Mouse (Mus musculus) CH12.LX (cell line): Measurements from ENCODE around the gene Fgd4. TPM values are rescaled to one million over a fixed set of nuclear protein-coding genes. Genes with fewer than 3 reads are reported as not detected.
"Not testable (repeated sequence)": the region's sequence is repeated elsewhere in the genome, so short reads cannot be mapped to it uniquely, and the experiment has no call there.

Experiments used
- DNase-seq: peaks from one replicate; pipeline ENCODE4 v3.0.0-alpha.2; 2013; ENCODE audit errors: extremely low read depth
- H3K27ac ChIP-seq: 2 replicates; pipeline ENCODE4 v1.5.1; 2012; ENCODE audit warnings: low read depth, mild to moderate bottlenecking, control low read depth, moderate library complexity; ENCODE audit not compliant: insufficient read depth
- H3K27me3 ChIP-seq: replicated peaks from 2 replicates; pipeline ENCODE3; 2012; ENCODE audit warnings: inconsistent platforms
- H3K36me3 ChIP-seq, 2 experiments: replicated peaks in 1 of 2; 2 replicates each; pipeline versions ENCODE3 to v1.6.1; 2012; ENCODE audit warnings: inconsistent platforms in 1 of 2, low read length in 1 of 2, mild to moderate bottlenecking in 1 of 2, mixed read lengths in 1 of 2, moderate library complexity in 1 of 2; ENCODE audit not compliant: control insufficient read depth in 1 of 2, insufficient read depth in 1 of 2
- H3K4me1 ChIP-seq, 2 experiments: 2 replicates each; pipeline ENCODE4 v1.6.1; 2012; ENCODE audit warnings: inconsistent platforms in 1 of 2, moderate library complexity in 1 of 2; ENCODE audit not compliant: insufficient read depth in 2 of 2, control insufficient read depth in 1 of 2
- H3K4me2 ChIP-seq: 2 replicates; pipeline ENCODE4 v1.6.1; 2012; ENCODE audit warnings: low read depth, mild to moderate bottlenecking, control low read depth; ENCODE audit not compliant: poor library complexity, insufficient read depth, severe bottlenecking
- H3K4me3 ChIP-seq, 3 experiments: fragments of 150-350 bp in 1 of 3; sonication (generic) in 1 of 3; replicated peaks in 1 of 3; 2 replicates each; pipeline versions ENCODE3 to v1.5.1; 2011 to 2012; ENCODE audit warnings: low read depth in 2 of 3, low read length in 2 of 3, mild to moderate bottlenecking in 2 of 3, moderate library complexity in 2 of 3, control low read depth in 1 of 3, improper control_type of control experiment in 1 of 3, inconsistent platforms in 1 of 3, mixed read lengths in 1 of 3; ENCODE audit not compliant: poor library complexity in 1 of 3
- H3K79me2 ChIP-seq: replicated peaks from 2 replicates; pipeline ENCODE4 v1.6.1; 2012; ENCODE audit warnings: mild to moderate bottlenecking, moderate library complexity; ENCODE audit not compliant: control insufficient read depth, poor library complexity, insufficient read depth, severe bottlenecking; ENCODE audit errors: extremely low read depth
- H3K9ac ChIP-seq: 2 replicates; pipeline ENCODE4 v1.6.1; 2012; ENCODE audit warnings: low read depth, mild to moderate bottlenecking, control low read depth, moderate library complexity; ENCODE audit not compliant: insufficient read depth
- H3K9me3 ChIP-seq: replicated peaks from 2 replicates; pipeline ENCODE3; 2012; ENCODE audit warnings: low read length, inconsistent platforms, mixed read lengths
- BHLHE40 ChIP-seq: IDR thresholded peaks from 2 replicates; pipeline ENCODE4 v1.6.1; 2011; ENCODE audit warnings: mild to moderate bottlenecking, low read depth, low read length, improper control_type of control experiment
- CHD2 ChIP-seq: IDR thresholded peaks from 2 replicates; pipeline ENCODE4 v1.6.1; 2011; ENCODE audit warnings: low read length, improper control_type of control experiment
- CTCF ChIP-seq, 2 experiments: IDR thresholded peaks in 1 of 2; conservative IDR thresholded peaks in 1 of 2; 2 replicates each; pipeline ENCODE4 v1.5.1; 2011 to 2012; ENCODE audit warnings: low read depth in 2 of 2, low read length in 2 of 2, improper control_type of control experiment in 1 of 2, inconsistent platforms in 1 of 2, mild to moderate bottlenecking in 1 of 2, moderate library complexity in 1 of 2
- E2F4 ChIP-seq: IDR thresholded peaks from 2 replicates; pipeline ENCODE4 v1.6.1; 2011; ENCODE audit warnings: low read depth, low read length, improper control_type of control experiment; ENCODE audit not compliant: insufficient replicate concordance
- ELF1 ChIP-seq: IDR thresholded peaks from 2 replicates; pipeline ENCODE4 v1.6.1; 2014; ENCODE audit warnings: low read depth, mild to moderate bottlenecking, inconsistent platforms, low read length, improper control_type of control experiment
- EP300 ChIP-seq: IDR thresholded peaks from 2 replicates; pipeline ENCODE4 v1.6.1; 2011; ENCODE audit warnings: low read length, improper control_type of control experiment
- ETS1 ChIP-seq: conservative IDR thresholded peaks from 2 replicates; pipeline ENCODE4 v1.6.1; 2012; ENCODE audit warnings: low read depth, mild to moderate bottlenecking, inconsistent platforms, low read length, improper control_type of control experiment, moderate library complexity
- GABPA ChIP-seq: IDR thresholded peaks from 2 replicates; pipeline ENCODE4 v1.6.1; 2012; ENCODE audit warnings: low read depth, low read length, improper control_type of control experiment, inconsistent platforms; ENCODE audit not compliant: insufficient replicate concordance
- HCFC1 ChIP-seq: IDR thresholded peaks from 2 replicates; pipeline ENCODE4 v1.6.1; 2012; ENCODE audit warnings: low read depth, mild to moderate bottlenecking, inconsistent platforms, low read length, improper control_type of control experiment
- JUN ChIP-seq: IDR thresholded peaks from 2 replicates; pipeline ENCODE4 v1.6.1; 2011; ENCODE audit warnings: low read depth, mild to moderate bottlenecking, low read length, improper control_type of control experiment, moderate library complexity; ENCODE audit not compliant: insufficient read depth
- JUND ChIP-seq: conservative IDR thresholded peaks from 2 replicates; pipeline ENCODE4 v1.6.1; 2011; ENCODE audit warnings: low read depth, low read length, improper control_type of control experiment
- KAT2A ChIP-seq: IDR thresholded peaks from 2 replicates; pipeline ENCODE4 v1.6.1; 2012; ENCODE audit warnings: low read length, improper control_type of control experiment, inconsistent platforms; ENCODE audit not compliant: insufficient replicate concordance
- MAFK ChIP-seq: IDR thresholded peaks from 2 replicates; pipeline ENCODE4 v1.6.1; 2011; ENCODE audit warnings: low read length, improper control_type of control experiment; ENCODE audit not compliant: insufficient replicate concordance
- MEF2A ChIP-seq: IDR thresholded peaks from 2 replicates; pipeline ENCODE4 v1.6.1; 2014; ENCODE audit warnings: low read depth, mild to moderate bottlenecking, inconsistent platforms, low read length, improper control_type of control experiment, borderline replicate concordance
- MXI1 ChIP-seq: IDR thresholded peaks from 2 replicates; pipeline ENCODE4 v1.6.1; 2011; ENCODE audit warnings: mild to moderate bottlenecking, low read depth, low read length, improper control_type of control experiment
- MYC ChIP-seq: IDR thresholded peaks from 2 replicates; pipeline ENCODE4 v1.6.1; 2011; ENCODE audit warnings: low read depth, mild to moderate bottlenecking, improper control_type of control experiment, low read length
- NRF1 ChIP-seq: IDR thresholded peaks from 2 replicates; pipeline ENCODE4 v1.6.1; 2014; ENCODE audit warnings: low read depth, mild to moderate bottlenecking, inconsistent platforms, low read length, improper control_type of control experiment, moderate library complexity
- PAX5 ChIP-seq: IDR thresholded peaks from 2 replicates; pipeline ENCODE4 v1.6.1; 2012; ENCODE audit warnings: low read length, inconsistent platforms, mixed read lengths
- POLR2A ChIP-seq: IDR thresholded peaks from 2 replicates; pipeline ENCODE4 v1.6.1; 2011; ENCODE audit warnings: low read depth, mild to moderate bottlenecking, improper control_type of control experiment, low read length
- RAD21 ChIP-seq: IDR thresholded peaks from 2 replicates; pipeline ENCODE4 v1.6.1; 2011; ENCODE audit warnings: low read depth, mild to moderate bottlenecking, low read length, improper control_type of control experiment, moderate library complexity
- SIN3A ChIP-seq: IDR thresholded peaks from 2 replicates; pipeline ENCODE4 v1.6.1; 2012; ENCODE audit warnings: low read length, improper control_type of control experiment, inconsistent platforms
- SMC3 ChIP-seq: IDR thresholded peaks from 2 replicates; pipeline ENCODE4 v1.6.1; 2011; ENCODE audit warnings: low read depth, low read length, improper control_type of control experiment
- TBP ChIP-seq: conservative IDR thresholded peaks from 2 replicates; pipeline ENCODE4 v1.6.1; 2011; ENCODE audit warnings: low read depth, low read length, improper control_type of control experiment
- USF1 ChIP-seq: IDR thresholded peaks from 2 replicates; pipeline ENCODE4 v1.6.1; 2014; ENCODE audit warnings: low read depth, mild to moderate bottlenecking, inconsistent platforms, low read length, improper control_type of control experiment
- ZC3H11A ChIP-seq: IDR thresholded peaks from 2 replicates; pipeline ENCODE4 v1.6.1; 2012; ENCODE audit warnings: low read depth, mild to moderate bottlenecking, inconsistent platforms, low read length, improper control_type of control experiment
- ZKSCAN1 ChIP-seq: IDR thresholded peaks from 2 replicates; pipeline ENCODE4 v1.6.1; 2012; ENCODE audit warnings: low read depth, inconsistent platforms, low read length, improper control_type of control experiment, borderline replicate concordance
- ZNF384 ChIP-seq: IDR thresholded peaks from 2 replicates; pipeline ENCODE4 v1.6.1; 2012; ENCODE audit warnings: low read depth, low read length, improper control_type of control experiment, inconsistent platforms
- dilution Hi-C: fragments of 300-500 bp; cut with MboI; formaldehyde crosslinking; loops from 2 replicates; pipeline ENCODE4 v1.14.3; 2020; ENCODE audit warnings: low sequenced_read_pairs; ENCODE audit not compliant: extremely low pct_unique_long_range_greater_than_20kb, extremely low pct_ligation_motif_present
- in situ Hi-C: fragments of 300-500 bp; cut with MboI; formaldehyde crosslinking; loops from 3 replicates; pipeline ENCODE4 v1.14.3; 2019; ENCODE audit warnings: low sequenced_read_pairs, low pct_ligation_motif_present, low pct_unique_long_range_greater_than_20kb, mixed read lengths
- polyA plus RNA-seq: library from polyadenylated mRNA; unstranded; fragments of >175 nt; gene quantifications from 2 replicates; pipeline ENCODE4 v1.2.1, GENCODE M21; 2012; ENCODE audit warnings: low read depth; ENCODE audit not compliant: insufficient read length
- total RNA-seq, 2 experiments: library from RNA; depleted of rRNA; stranded (reverse); fragments of 300-350 nt in 1 of 2; fragments of >200 nt in 1 of 2; gene quantifications; 2 replicates each; pipeline ENCODE4 v1.2.3; 2012 to 2014

Gene Fgd4
- total and polyA plus RNA-seq, 3 experiments, result 0.76 to 0.84 TPM; not detected in 1

DNA sequence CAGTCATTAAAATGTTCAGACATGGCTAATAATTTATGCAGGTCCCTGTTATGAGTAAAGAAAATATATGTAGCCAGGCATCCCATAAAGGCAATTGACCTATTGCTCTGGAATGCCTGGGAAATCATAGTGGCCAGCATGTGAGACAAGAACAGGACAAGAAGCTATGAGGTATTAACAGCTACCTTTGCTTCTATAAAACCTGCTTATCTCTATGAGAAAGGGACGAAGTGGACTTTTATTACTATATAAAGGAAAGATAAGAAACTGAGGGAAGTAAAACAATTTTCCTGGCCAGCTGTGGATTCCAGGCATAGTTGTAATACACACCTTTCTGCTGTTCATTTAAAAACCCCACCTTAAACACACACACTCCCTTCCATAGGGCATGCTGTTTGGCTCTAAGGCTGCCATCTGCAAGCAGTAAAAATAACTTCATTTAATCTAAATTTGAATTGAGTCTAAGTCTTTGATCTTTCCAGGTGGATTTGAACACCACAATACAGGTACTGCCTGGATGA lies 114.8 kb downstream of the Fgd4 start:
- Histone ChIP-seq H3K4me1 (no peaks in the 10 kb centered on the region), H3K79me2 (no peaks in the 10 kb centered on the region), H3K4me3 (no peak overlapping the region), H3K36me3 (no peaks in the 10 kb centered on the region), H3K27me3 (no peaks in the 10 kb centered on the region), H3K9ac (no peak overlapping the region), H3K9me3 (no peaks in the 10 kb centered on the region), H3K27ac (no peak overlapping the region), H3K4me2 (no peak overlapping the region)
- dilution Hi-C loops (no loop called here), in situ Hi-C loops (no loop called here)
- DNase-seq, result no peak
- TF ChIP-seq ZKSCAN1, result no peak
- TF ChIP-seq MYC, result no peak
- no peak for TF ChIP-seq ZC3H11A
- no peak for TF ChIP-seq HCFC1
- TF ChIP-seq ETS1, result no peak
- TF ChIP-seq MAFK, result no peak
- no peak for TF ChIP-seq RAD21
- no peak for TF ChIP-seq EP300
- no peak for TF ChIP-seq POLR2A
- no peak for TF ChIP-seq CTCF (conservative IDR thresholded peaks at IDR 0.05 in 1 of 2, IDR thresholded peaks at IDR 0.05 in 1 of 2; ENCODE audit: low read depth in 2 of 2, low read length in 2 of 2)
- TF ChIP-seq USF1, result no peak
- TF ChIP-seq JUN, result no peak
- no peak for TF ChIP-seq ELF1
- TF ChIP-seq MEF2A, result no peak

DNA sequence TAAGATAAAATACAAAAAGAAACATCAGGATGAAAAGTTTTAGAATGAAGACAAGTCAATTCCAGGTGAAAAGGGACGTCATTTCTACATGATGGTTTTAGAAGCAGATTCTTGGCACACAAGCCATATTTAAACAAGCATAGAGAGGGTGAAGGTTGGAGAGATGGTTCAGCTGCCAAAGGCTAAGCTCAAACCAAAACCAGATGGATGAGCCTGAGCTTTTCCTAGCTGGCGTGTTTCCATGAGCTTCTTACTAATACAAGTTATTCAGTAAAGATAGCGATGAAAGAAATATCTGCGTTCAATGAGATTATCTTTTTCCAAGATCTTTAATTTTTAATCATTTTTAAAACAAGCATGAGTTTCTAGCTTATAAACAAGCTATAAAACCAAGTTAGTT lies 115.7 kb downstream of the Fgd4 start:
- DNase-seq, result no peak
- H3K79me2 ChIP-seq, result no peaks in the 10 kb centered on the region
- in situ Hi-C loops (no loop called here), dilution Hi-C loops (no loop called here)
- H3K4me1 ChIP-seq, result no peaks in the 10 kb centered on the region
- H3K9ac ChIP-seq, result no peak overlapping the region
- no peak overlapping the region for H3K4me2 ChIP-seq
- no peaks in the 10 kb centered on the region for H3K9me3 ChIP-seq
- H3K36me3 ChIP-seq, result no peaks in the 10 kb centered on the region
- H3K27ac ChIP-seq, result no peak overlapping the region
- TF ChIP-seq JUN, result no peak
- TF ChIP-seq GABPA, result no peak
- no peak for TF ChIP-seq RAD21
- no peak for TF ChIP-seq BHLHE40
- no peak for TF ChIP-seq E2F4
- TF ChIP-seq ELF1, result no peak
- no peak for TF ChIP-seq SMC3
- TF ChIP-seq KAT2A, result no peak
- TF ChIP-seq ZNF384, result no peak
- TF ChIP-seq MEF2A, result no peak
- no peak for TF ChIP-seq JUND
- TF ChIP-seq ZC3H11A, result no peak
- no peak for TF ChIP-seq CHD2
- TF ChIP-seq TBP, result no peak
- TF ChIP-seq SIN3A, result no peak
- TF ChIP-seq NRF1, result no peak
- no peak for TF ChIP-seq PAX5
- TF ChIP-seq CTCF (conservative IDR thresholded peaks at IDR 0.05 in 1 of 2, IDR thresholded peaks at IDR 0.05 in 1 of 2; ENCODE audit: low read depth in 2 of 2, low read length in 2 of 2), result no peak
- no peak for TF ChIP-seq MXI1
- no peaks in the 10 kb centered on the region for H3K27me3 ChIP-seq
- H3K4me3 ChIP-seq, result no peak overlapping the region

DNA sequence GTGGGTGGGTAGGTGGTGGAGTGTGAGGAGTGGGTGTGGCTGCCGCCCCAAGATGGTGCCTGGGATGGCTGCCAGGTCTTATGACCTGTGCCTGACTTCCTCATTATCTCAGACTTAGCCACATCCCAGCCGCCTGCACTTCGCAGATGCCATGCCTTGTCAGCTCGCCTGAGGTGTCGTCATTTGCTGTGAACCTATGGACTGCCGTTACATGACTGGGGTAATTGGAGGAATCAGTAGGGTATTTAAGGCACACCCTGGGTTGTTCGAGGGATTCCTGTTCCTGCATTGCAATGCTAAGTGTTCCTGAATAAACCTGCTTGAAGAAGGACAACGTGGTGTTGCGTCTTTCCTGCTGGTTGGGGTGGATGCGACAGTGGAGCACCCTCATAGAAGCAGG lies 126.9 kb downstream of the Fgd4 start:
- H3K4me1 ChIP-seq, H3K4me3 ChIP-seq, H3K9ac ChIP-seq, in situ Hi-C loops, H3K4me2 ChIP-seq, DNase-seq, dilution Hi-C loops, H3K79me2 ChIP-seq, H3K27ac ChIP-seq, H3K36me3 ChIP-seq, H3K27me3 ChIP-seq, H3K9me3 ChIP-seq: not testable (repeated sequence)
